Mouse (Mus musculus): ENCODE data around the gene Thnsl2. TPM values are rescaled to one million over a fixed set of nuclear protein-coding genes. Genes with fewer than 3 reads are reported as not detected.

Thnsl2 gene
- 18.8 TPM for polyA plus RNA-seq (2014; fragmentation: Illumina TruSeq; extraction: RNeasy Lipid Tissue Mini Kit (QIAGEN cat#74804); ENCODE audit: low read depth, low replicate concordance)

GRCm38 (mm10) chr6:71143894-71144455 lies at the start of gene Thnsl2:
Gene Thnsl2 (minus strand): TSS chr6:71144439.

Other genes starting within 250 kb of the Thnsl2 start
- not detected for gene Tex37, start 225.5 kb downstream of the Thnsl2 start, polyA plus RNA-seq (2014; fragmentation: Illumina TruSeq; extraction: RNeasy Lipid Tissue Mini Kit (QIAGEN cat#74804); ENCODE audit: low read depth, low replicate concordance)
- gene Foxi3, start 187.9 kb downstream of the Thnsl2 start, polyA plus RNA-seq (2014; fragmentation: Illumina TruSeq; extraction: RNeasy Lipid Tissue Mini Kit (QIAGEN cat#74804); ENCODE audit: low read depth, low replicate concordance), result not detected
- gene Fabp1, start 55.4 kb upstream of the Thnsl2 start, polyA plus RNA-seq (2014; fragmentation: Illumina TruSeq; extraction: RNeasy Lipid Tissue Mini Kit (QIAGEN cat#74804); ENCODE audit: low read depth, low replicate concordance), result 6,827 TPM
- gene Krcc1, start 127.2 kb upstream of the Thnsl2 start, polyA plus RNA-seq (2014; fragmentation: Illumina TruSeq; extraction: RNeasy Lipid Tissue Mini Kit (QIAGEN cat#74804); ENCODE audit: low read depth, low replicate concordance), result 242 TPM
- gene Smyd1, start 177.8 kb upstream of the Thnsl2 start, polyA plus RNA-seq (2014; fragmentation: Illumina TruSeq; extraction: RNeasy Lipid Tissue Mini Kit (QIAGEN cat#74804); ENCODE audit: low read depth, low replicate concordance), result 7.0 TPM
- gene Cd8b1, start 178.3 kb upstream of the Thnsl2 start, polyA plus RNA-seq (2014; fragmentation: Illumina TruSeq; extraction: RNeasy Lipid Tissue Mini Kit (QIAGEN cat#74804); ENCODE audit: low read depth, low replicate concordance), result not detected
- gene Cd8a, start 229.0 kb upstream of the Thnsl2 start, polyA plus RNA-seq (2014; fragmentation: Illumina TruSeq; extraction: RNeasy Lipid Tissue Mini Kit (QIAGEN cat#74804); ENCODE audit: low read depth, low replicate concordance), result 0.21 TPM

Data from liver, adult 10 weeks (tissue).